Mouse (Mus musculus): ENCODE data around the gene Pax7. TPM values are rescaled to one million over a fixed set of nuclear protein-coding genes. Genes with fewer than 3 reads are reported as not detected.
A peak's percentile ranks its signal among the peaks of the same experiment; 100 is the strongest.

The Pax7 gene
- polyA plus RNA-seq, 1 experiment = 0.18 TPM

- WGBS = 7% methylated on average over 17 of the region's 17 CpGs
- Histone ChIP-seq H3K4me1 (ENCODE audit: control insufficient read depth, insufficient read depth, low read length) (no peaks in the 10 kb centered on the region), H3K4me3 (replicated peaks; ENCODE audit: extremely low read depth, low read depth, low read length) (no peak overlapping the region)
- DNase-seq = no peak
- TF ChIP-seq CTCF (IDR thresholded peaks at IDR 0.05; ENCODE audit: insufficient read depth, low read length) (no peak), POLR2A (IDR thresholded peaks at IDR 0.05; ENCODE audit: borderline replicate concordance, extremely low read depth, low read depth, low read length) (no peak)
Measured at GRCm38 (mm10) chr4:139833817-139834401, 581 bp upstream of the Pax7 start.

- no peak for DNase-seq
Measured at GRCm38 (mm10) chr4:139832281-139833035, 870 bp downstream of the Pax7 start.

GRCm38 (mm10) chr4:139831501-139832230, 1.7 kb downstream of the Pax7 start:
- TF ChIP-seq POLR2A (IDR thresholded peaks at IDR 0.05; ENCODE audit: borderline replicate concordance, extremely low read depth, low read depth, low read length) (no peak), CTCF (IDR thresholded peaks at IDR 0.05; ENCODE audit: insufficient read depth, low read length) (no peak)
- peak; percentile 33 for DNase-seq
- WGBS = 3% methylated on average over 57 of the region's 57 CpGs
- H3K4me1 ChIP-seq (ENCODE audit: control insufficient read depth, insufficient read depth, low read length) = no peaks in the 10 kb centered on the region
- no peak overlapping the region for H3K4me3 ChIP-seq (replicated peaks; ENCODE audit: extremely low read depth, low read depth, low read length)

More at GRCm38 (mm10) chr4:139832281-139833035, 870 bp downstream of the Pax7 start:
- WGBS = 1% methylated on average over 55 of the region's 55 CpGs
- no peaks in the 10 kb centered on the region for H3K4me1 ChIP-seq (ENCODE audit: control insufficient read depth, insufficient read depth, low read length)
- H3K4me3 ChIP-seq (replicated peaks; ENCODE audit: extremely low read depth, low read depth, low read length) = no peak overlapping the region
- TF ChIP-seq POLR2A (IDR thresholded peaks at IDR 0.05; ENCODE audit: borderline replicate concordance, extremely low read depth, low read depth, low read length) (no peak), CTCF (IDR thresholded peaks at IDR 0.05; ENCODE audit: insufficient read depth, low read length) (no peak)

GRCm38 (mm10) chr4:139830581-139831387, 2.5 kb downstream of the Pax7 start:
- WGBS = 2% methylated on average over 24 of the region's 24 CpGs
- Histone ChIP-seq H3K4me3 (replicated peaks; ENCODE audit: extremely low read depth, low read depth, low read length) (no peak overlapping the region), H3K4me1 (ENCODE audit: control insufficient read depth, insufficient read depth, low read length) (no peaks in the 10 kb centered on the region)
- TF ChIP-seq POLR2A (IDR thresholded peaks at IDR 0.05; ENCODE audit: borderline replicate concordance, extremely low read depth, low read depth, low read length) (no peak), CTCF (IDR thresholded peaks at IDR 0.05; ENCODE audit: insufficient read depth, low read length) (no peak)
- no peak for DNase-seq

GRCm38 (mm10) chr4:139830053-139830452, 3.3 kb downstream of the Pax7 start:
- H3K4me1 ChIP-seq (ENCODE audit: control insufficient read depth, insufficient read depth, low read length) = no peaks in the 10 kb centered on the region
- no peak for TF ChIP-seq POLR2A (IDR thresholded peaks at IDR 0.05; ENCODE audit: borderline replicate concordance, extremely low read depth, low read depth, low read length)
- no peak for TF ChIP-seq CTCF (IDR thresholded peaks at IDR 0.05; ENCODE audit: insufficient read depth, low read length)
- 3% methylated on average over 14 of the region's 14 CpGs for WGBS
- H3K4me3 ChIP-seq (replicated peaks; ENCODE audit: extremely low read depth, low read depth, low read length) = no peak overlapping the region
- no peak for DNase-seq

GRCm38 (mm10) chr4:139828871-139829590, 4.3 kb downstream of the Pax7 start:
- DNase-seq = no peak
- 9% methylated on average over 16 of the region's 16 CpGs for WGBS
- H3K4me1 ChIP-seq (ENCODE audit: control insufficient read depth, insufficient read depth, low read length) = no peaks in the 10 kb centered on the region
- TF ChIP-seq CTCF (IDR thresholded peaks at IDR 0.05; ENCODE audit: insufficient read depth, low read length) = no peak
- no peak for TF ChIP-seq POLR2A (IDR thresholded peaks at IDR 0.05; ENCODE audit: borderline replicate concordance, extremely low read depth, low read depth, low read length)
- no peak overlapping the region for H3K4me3 ChIP-seq (replicated peaks; ENCODE audit: extremely low read depth, low read depth, low read length)

- no peaks in the 10 kb centered on the region for H3K4me1 ChIP-seq (ENCODE audit: control insufficient read depth, insufficient read depth, low read length)
- TF ChIP-seq CTCF (IDR thresholded peaks at IDR 0.05; ENCODE audit: insufficient read depth, low read length) = no peak
- TF ChIP-seq POLR2A (IDR thresholded peaks at IDR 0.05; ENCODE audit: borderline replicate concordance, extremely low read depth, low read depth, low read length) = no peak
- 3% methylated on average over 37 of the region's 37 CpGs for WGBS
- no peak for DNase-seq
- no peak overlapping the region for H3K4me3 ChIP-seq (replicated peaks; ENCODE audit: extremely low read depth, low read depth, low read length)
Measured at GRCm38 (mm10) chr4:139828283-139828678, 5.0 kb downstream of the Pax7 start.

GRCm38 (mm10) chr4:139827501-139828282, 5.6 kb downstream of the Pax7 start:
- Histone ChIP-seq H3K4me1 (ENCODE audit: control insufficient read depth, insufficient read depth, low read length) (no peaks in the 10 kb centered on the region), H3K4me3 (replicated peaks; ENCODE audit: extremely low read depth, low read depth, low read length) (no peak overlapping the region)
- no peak for DNase-seq
- WGBS = 4% methylated on average over 30 of the region's 30 CpGs
- TF ChIP-seq CTCF (IDR thresholded peaks at IDR 0.05; ENCODE audit: insufficient read depth, low read length) (no peak), POLR2A (IDR thresholded peaks at IDR 0.05; ENCODE audit: borderline replicate concordance, extremely low read depth, low read depth, low read length) (no peak)

Measured in lung, adult 2 months (tissue).